Mouse (Mus musculus) G1E (cell line): ENCODE measurements around the gene Noc2l. TPM values are rescaled to one million over a fixed set of nuclear protein-coding genes. Genes with fewer than 3 reads are reported as not detected.

ENCODE experiments used
- ATAC-seq: 2 replicates; pipeline ENCODE4 v1.8.0; 2016; ENCODE audit warnings: mild to moderate bottlenecking; ENCODE audit not compliant: insufficient number of reproducible peaks, poor library complexity, low FRiP score, severe bottlenecking; ENCODE audit errors: extremely low read depth
- DNase-seq: peaks from one replicate; pipeline ENCODE4 v3.0.0; 2012; ENCODE audit warnings: low spot score
- H3K27me3 ChIP-seq: 2 replicates; pipeline ENCODE4 v1.6.1; 2012; ENCODE audit warnings: mild to moderate bottlenecking, low read length, inconsistent platforms; ENCODE audit not compliant: insufficient read depth
- H3K36me3 ChIP-seq: replicated peaks from 2 replicates; pipeline ENCODE3; 2012; ENCODE audit warnings: mild to moderate bottlenecking, inconsistent platforms
- H3K4me1 ChIP-seq: 2 replicates; pipeline ENCODE4 v1.6.1; 2012; ENCODE audit warnings: low read depth, low read length, inconsistent platforms, mixed read lengths; ENCODE audit not compliant: insufficient read depth
- H3K4me3 ChIP-seq: 2 replicates; pipeline ENCODE4 v1.5.1; 2012; ENCODE audit warnings: low read depth, mild to moderate bottlenecking, inconsistent platforms, low read length, moderate library complexity, mixed read lengths
- H3K9me3 ChIP-seq: replicated peaks from 2 replicates; pipeline ENCODE4 v1.6.1; 2012; ENCODE audit warnings: inconsistent platforms
- CTCF ChIP-seq: IDR thresholded peaks from 2 replicates; pipeline ENCODE4 v1.5.1; 2012; ENCODE audit warnings: low read depth, low read length, inconsistent platforms, mixed read lengths
- GATA1 ChIP-seq: IDR thresholded peaks from 2 replicates; pipeline ENCODE4 v1.6.1; 2012; ENCODE audit warnings: borderline replicate concordance, low read length, inconsistent platforms, mixed read lengths
- GATA2 ChIP-seq: IDR thresholded peaks from 2 replicates; pipeline ENCODE4 v1.6.1; 2012; ENCODE audit warnings: low read depth, low read length, inconsistent platforms, borderline replicate concordance
- POLR2AphosphoS5 ChIP-seq: IDR thresholded peaks from 2 replicates; pipeline ENCODE4 v1.6.1; 2012; ENCODE audit warnings: low read depth, low read length, inconsistent platforms; ENCODE audit not compliant: insufficient replicate concordance
- TAL1 ChIP-seq: conservative IDR thresholded peaks from 2 replicates; pipeline ENCODE4 v1.6.1; 2012; ENCODE audit warnings: low read depth, low read length, inconsistent platforms, mixed read lengths
- polyA plus RNA-seq: library from polyadenylated mRNA; stranded (reverse); fragments of >175 nt; gene quantifications from 2 replicates; pipeline ENCODE4 v1.2.3, GENCODE M21; 2012
- total RNA-seq, 2 experiments: library from RNA; stranded (forward) in 1 of 2; stranded (reverse) in 1 of 2; fragments of 200-1000 nt in 1 of 2; fragments of >200 nt in 1 of 2; fragmentation: Nextera tagmentation in 1 of 2; gene quantifications; 2 replicates each; pipeline ENCODE4 v1.2.3; 2014 to 2017

The Noc2l gene
- total and polyA plus RNA-seq, 3 experiments: 73.7 to 131 (median 102) TPM

DNA sequence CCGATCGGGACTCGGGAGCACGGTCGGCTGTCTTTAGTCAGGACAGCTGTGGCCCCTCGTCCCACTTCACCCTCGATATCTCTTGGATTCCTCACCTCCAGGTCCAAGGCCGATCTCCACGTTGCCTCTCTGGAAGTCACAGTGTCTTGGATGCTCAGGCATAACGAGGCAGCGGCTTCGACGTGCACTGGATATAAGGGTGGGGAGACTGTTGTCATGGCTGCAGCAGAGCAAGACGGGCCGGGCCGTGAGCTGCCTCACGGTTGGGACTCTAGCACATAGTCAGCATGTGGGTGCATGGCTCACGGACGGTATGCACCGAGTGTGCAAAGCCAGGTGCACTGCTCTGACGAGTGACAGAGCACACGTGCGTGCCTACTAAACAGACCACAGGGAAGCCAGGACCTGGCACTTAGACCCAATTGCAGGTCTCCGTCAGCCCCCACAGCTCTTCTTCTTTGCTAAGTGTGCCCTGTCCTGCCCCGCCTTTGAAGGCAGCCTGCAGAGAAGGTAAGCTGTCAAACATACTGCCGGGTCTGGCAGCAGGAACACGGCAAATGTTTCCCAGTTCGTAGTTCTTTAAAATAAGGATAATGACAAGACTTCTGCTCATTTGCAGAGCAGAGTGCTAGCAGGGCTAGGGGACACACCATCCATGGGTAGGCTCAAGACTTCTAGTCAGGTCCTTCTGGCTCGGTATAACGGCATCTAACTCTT is 18.7 kb downstream of the Noc2l start:
- Histone ChIP-seq H3K4me1 (peaks cover 25% of the 10 kb centered on the region), H3K4me3 (0 out of 2 replicates have a peak overlapping the region, but pooled peaks have one; percentile 6), H3K27me3 (no peaks in the 10 kb centered on the region), H3K36me3 (peaks cover 17% of the 10 kb centered on the region), H3K9me3 (peaks cover 11% of the 10 kb centered on the region)
- ATAC-seq: no peak
- TF ChIP-seq GATA2: no peak
- no peak for DNase-seq

DNA sequence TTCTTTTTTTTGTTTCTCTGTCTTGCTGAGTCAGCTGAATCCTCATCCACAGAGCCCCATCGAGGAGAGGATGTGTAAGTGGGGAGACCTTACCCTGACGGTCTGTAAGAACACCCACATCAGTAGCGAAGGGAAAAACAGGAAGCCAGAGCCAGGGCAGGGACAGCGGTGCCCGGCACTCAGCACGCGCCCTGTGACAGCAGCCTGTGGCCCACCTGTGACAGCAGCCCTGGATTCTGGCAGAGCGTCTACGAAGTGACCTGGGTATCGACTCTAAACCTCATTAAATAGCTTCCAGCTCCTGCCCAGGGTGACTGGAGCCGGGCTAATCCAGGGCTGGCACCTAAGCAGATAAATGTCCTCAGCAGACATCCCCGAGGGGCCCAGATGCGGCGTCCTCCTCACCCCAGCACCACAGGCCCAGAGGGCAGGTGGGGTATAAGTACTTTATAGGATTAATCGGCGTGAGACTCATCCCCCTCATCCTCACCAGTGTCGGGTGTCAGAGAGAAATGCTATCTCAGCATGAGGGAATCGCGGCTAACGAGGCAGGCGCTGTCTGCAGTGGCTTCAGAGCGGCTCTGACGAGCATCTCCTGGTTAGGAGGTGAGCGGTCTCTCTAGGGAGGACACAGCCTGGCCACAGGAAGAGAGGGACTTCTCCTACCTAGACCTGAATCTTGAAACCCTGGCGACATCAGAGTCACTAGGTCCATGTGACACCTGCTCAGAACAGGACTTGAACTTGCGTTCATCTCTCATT is 19.4 kb downstream of the Noc2l start, which contains the start of gene Samd11:
TSS of gene Samd11 (minus strand) at position 580 of the 762 bp plus-strand sequence.
- Histone ChIP-seq H3K4me1 (peaks cover 21% of the 10 kb centered on the region), H3K27me3 (no peaks in the 10 kb centered on the region), H3K4me3 (0 out of 2 replicates have a peak within 1 kb of the TSS, but pooled peaks have one; percentile 6), H3K9me3 (peaks cover 11% of the 10 kb centered on the region), H3K36me3 (peaks cover 10% of the 10 kb centered on the region)
- DNase-seq (no peak), ATAC-seq (no peak)
- TF ChIP-seq GATA2 (no peak), GATA1 (no peak), POLR2AphosphoS5 (no peak), TAL1 (no peak), CTCF (no peak)

Other genes starting within 250 kb of the Noc2l start
- 3.6 and 5.1 TPM in 2 replicates for gene B3galt6, start 243.4 kb upstream of the Noc2l start, total RNA-seq (2014; fragmentation: Nextera tagmentation)
- gene B3galt6, start 243.4 kb upstream of the Noc2l start, total RNA-seq (2017): 11.6 and 11.7 TPM in 2 replicates
- 4.1 and 4.2 TPM in 2 replicates for gene B3galt6, start 243.4 kb upstream of the Noc2l start, polyA plus RNA-seq
- 51.0 and 94.4 TPM in 2 replicates for gene Sdf4, start 243.1 kb upstream of the Noc2l start, total RNA-seq (2014; fragmentation: Nextera tagmentation)
- gene Sdf4, start 243.1 kb upstream of the Noc2l start, total RNA-seq (2017): 156 and 163 TPM in 2 replicates
- 30.7 and 31.8 TPM in 2 replicates for gene Sdf4, start 243.1 kb upstream of the Noc2l start, polyA plus RNA-seq
- 2.3 and 2.5 TPM in 2 replicates for gene Tnfrsf4, start 222.2 kb upstream of the Noc2l start, total RNA-seq (2014; fragmentation: Nextera tagmentation)
- gene Tnfrsf4, start 222.2 kb upstream of the Noc2l start, total RNA-seq (2017): 1.2 and 3.1 TPM in 2 replicates
- 0.58 and 1.1 TPM in 2 replicates for gene Tnfrsf4, start 222.2 kb upstream of the Noc2l start, polyA plus RNA-seq
- gene Tnfrsf18, start 209.8 kb upstream of the Noc2l start, total RNA-seq (2014; fragmentation: Nextera tagmentation): not detected in 2 replicates
- gene Tnfrsf18, start 209.8 kb upstream of the Noc2l start, total RNA-seq (2017): 0.22 TPM in 1 of 2 replicates, not detected in the other
- gene Tnfrsf18, start 209.8 kb upstream of the Noc2l start, polyA plus RNA-seq: not detected in 2 replicates
- 1.5 TPM in 1 of 2 replicates, not detected in the other for gene Ttll10, start 176.6 kb upstream of the Noc2l start, total RNA-seq (2014; fragmentation: Nextera tagmentation)
- gene Ttll10, start 176.6 kb upstream of the Noc2l start, total RNA-seq (2017): 0.12 TPM in 1 of 2 replicates, not detected in the other
- gene Ttll10, start 176.6 kb upstream of the Noc2l start, polyA plus RNA-seq: not detected in 2 replicates
- gene 9430015G10Rik, start 126.0 kb upstream of the Noc2l start, total RNA-seq (2014; fragmentation: Nextera tagmentation): 67.9 and 74.6 TPM in 2 replicates
- 43.6 and 52.0 TPM in 2 replicates for gene 9430015G10Rik, start 126.0 kb upstream of the Noc2l start, total RNA-seq (2017)
- gene 9430015G10Rik, start 126.0 kb upstream of the Noc2l start, polyA plus RNA-seq: 10.4 and 13.5 TPM in 2 replicates
- gene Rnf223, start 105.5 kb upstream of the Noc2l start, total RNA-seq (2014; fragmentation: Nextera tagmentation): 0.49 and 2.3 TPM in 2 replicates
- 0.16 and 0.17 TPM in 2 replicates for gene Rnf223, start 105.5 kb upstream of the Noc2l start, total RNA-seq (2017)
- gene Rnf223, start 105.5 kb upstream of the Noc2l start, polyA plus RNA-seq: 0.11 and 0.12 TPM in 2 replicates
- gene Agrn, start 38.5 kb upstream of the Noc2l start, total RNA-seq (2014; fragmentation: Nextera tagmentation): 1.7 and 2.0 TPM in 2 replicates
- gene Agrn, start 38.5 kb upstream of the Noc2l start, total RNA-seq (2017): 0.38 and 0.70 TPM in 2 replicates
- 0.48 and 0.70 TPM in 2 replicates for gene Agrn, start 38.5 kb upstream of the Noc2l start, polyA plus RNA-seq
- gene Isg15, start 35.2 kb upstream of the Noc2l start, total RNA-seq (2014; fragmentation: Nextera tagmentation): not detected in 2 replicates
- gene Isg15, start 35.2 kb upstream of the Noc2l start, total RNA-seq (2017): 0.16 and 0.93 TPM in 2 replicates
- gene Isg15, start 35.2 kb upstream of the Noc2l start, polyA plus RNA-seq: 0.09 and 0.16 TPM in 2 replicates
- not detected in 2 replicates for gene AW011738, start 32.7 kb upstream of the Noc2l start, total RNA-seq (2014; fragmentation: Nextera tagmentation)
- gene AW011738, start 32.7 kb upstream of the Noc2l start, total RNA-seq (2017): 0.11 TPM in 1 of 2 replicates, not detected in the other
- gene AW011738, start 32.7 kb upstream of the Noc2l start, polyA plus RNA-seq: not detected in 2 replicates
- not detected in 2 replicates for gene Perm1, start 20.1 kb upstream of the Noc2l start, total RNA-seq (2014; fragmentation: Nextera tagmentation)
- 0.05 TPM in 1 of 2 replicates, not detected in the other for gene Perm1, start 20.1 kb upstream of the Noc2l start, total RNA-seq (2017)
- gene Perm1, start 20.1 kb upstream of the Noc2l start, polyA plus RNA-seq: not detected in 2 replicates
- 14.7 and 19.4 TPM in 2 replicates for gene Plekhn1, start 1.2 kb upstream of the Noc2l start, total RNA-seq (2014; fragmentation: Nextera tagmentation)
- 8.9 and 9.6 TPM in 2 replicates for gene Plekhn1, start 1.2 kb upstream of the Noc2l start, total RNA-seq (2017)
- gene Plekhn1, start 1.2 kb upstream of the Noc2l start, polyA plus RNA-seq: 11.3 and 13.4 TPM in 2 replicates
- 24.2 TPM in 1 of 2 replicates, not detected in the other for gene Samd11, start 19.6 kb downstream of the Noc2l start, total RNA-seq (2014; fragmentation: Nextera tagmentation)
- 0.11 and 0.23 TPM in 2 replicates for gene Samd11, start 19.6 kb downstream of the Noc2l start, total RNA-seq (2017)
- 0.07 and 0.12 TPM in 2 replicates for gene Samd11, start 19.6 kb downstream of the Noc2l start, polyA plus RNA-seq
- gene Vmn2r-ps159, start 95.1 kb downstream of the Noc2l start, total RNA-seq (2014; fragmentation: Nextera tagmentation): not detected in 2 replicates
- not detected in 2 replicates for gene Vmn2r-ps159, start 95.1 kb downstream of the Noc2l start, total RNA-seq (2017)
- not detected in 2 replicates for gene Vmn2r-ps159, start 95.1 kb downstream of the Noc2l start, polyA plus RNA-seq